Mouse (Mus musculus) midbrain, embryonic 15.5 days (tissue): ENCODE data around the gene Scnn1b. TPM values are rescaled to one million over a fixed set of nuclear protein-coding genes. Genes with fewer than 3 reads are reported as not detected.

ENCODE experiments used
- ATAC-seq: fragments of 200-750 bp; cut with Nextera tagmentation; replicated peaks from 2 replicates; pipeline ENCODE4 v1.8.0; 2017; ENCODE audit warnings: moderate TSS enrichment
- H3K27ac ChIP-seq: fragments of 300-500 bp; sonication (generic); 2 replicates; pipeline ENCODE4 v1.5.1; 2015; ENCODE audit warnings: mild to moderate bottlenecking, inconsistent platforms
- H3K27me3 ChIP-seq: fragments of 300-500 bp; sonication (generic); replicated peaks from 2 replicates; pipeline ENCODE4 v1.6.1; 2015; ENCODE audit warnings: inconsistent platforms
- H3K36me3 ChIP-seq: fragments of 300-500 bp; sonication (generic); replicated peaks from 2 replicates; pipeline ENCODE4 v1.6.1; 2015; ENCODE audit warnings: inconsistent platforms
- H3K4me1 ChIP-seq: fragments of 300-500 bp; sonication (generic); 2 replicates; pipeline ENCODE4 v1.6.1; 2015; ENCODE audit warnings: inconsistent platforms
- H3K4me2 ChIP-seq: fragments of 300-500 bp; sonication (generic); 2 replicates; pipeline ENCODE4 v1.6.1; 2015; ENCODE audit warnings: inconsistent platforms, mild to moderate bottlenecking, moderate library complexity
- H3K4me3 ChIP-seq: fragments of 300-500 bp; sonication (generic); 2 replicates; pipeline ENCODE4 v1.5.1; 2015; ENCODE audit warnings: mild to moderate bottlenecking, inconsistent platforms
- H3K9ac ChIP-seq: fragments of 300-500 bp; sonication (generic); 2 replicates; pipeline ENCODE4 v1.6.1; 2015; ENCODE audit warnings: mild to moderate bottlenecking, inconsistent platforms
- H3K9me3 ChIP-seq: fragments of 300-500 bp; sonication (generic); 2 replicates; pipeline ENCODE4 v1.6.1; 2016; ENCODE audit warnings: inconsistent platforms
- WGBS: fragments of 180-500 bp; shearing (Covaris S2); methylation state at CpG from one replicate; pipeline ENCODE4 v1.1.7; 2015; ENCODE audit warnings: mixed read lengths; 5-methylcytosine and 5-hydroxymethylcytosine counted together
- polyA plus RNA-seq: library from polyadenylated mRNA; unstranded; fragments of >200 nt; fragmentation: Nextera tagmentation; extraction: Ambion mirVana; gene quantifications from 2 replicates; pipeline ENCODE4 v1.2.1, GENCODE M21; 2015

Gene Scnn1b
- polyA plus RNA-seq, 1 experiment from 2014 or later: 0.13 TPM

- no peak overlapping the region for H3K4me3 ChIP-seq
- no peaks in the 10 kb centered on the region for H3K36me3 ChIP-seq
- H3K4me1 ChIP-seq: no peaks in the 10 kb centered on the region
- no peak overlapping the region for H3K4me2 ChIP-seq
- H3K9me3 ChIP-seq: no peaks in the 10 kb centered on the region
- no peaks in the 10 kb centered on the region for H3K27me3 ChIP-seq
- 69% methylated on average over 4 of the region's 4 CpGs for WGBS
- H3K9ac ChIP-seq: no peak overlapping the region
- ATAC-seq: no peak
- H3K27ac ChIP-seq: no peak overlapping the region
These were observed 82.7 kb downstream of the Scnn1b start for GRCm38 (mm10) chr7:121947513-121947912.

- H3K4me2 ChIP-seq: no peak overlapping the region
- no peaks in the 10 kb centered on the region for H3K9me3 ChIP-seq
- no peak overlapping the region for H3K9ac ChIP-seq
- H3K27me3 ChIP-seq: no peaks in the 10 kb centered on the region
- ATAC-seq: no peak
- H3K27ac ChIP-seq: no peak overlapping the region
- no peaks in the 10 kb centered on the region for H3K4me1 ChIP-seq
- 92% methylated on average over 11 of the region's 11 CpGs for WGBS
- H3K4me3 ChIP-seq: no peak overlapping the region
- no peaks in the 10 kb centered on the region; the same call in 1 of the 2 replicates for H3K36me3 ChIP-seq
These were observed 90.2 kb downstream of the Scnn1b start for GRCm38 (mm10) chr7:121954891-121955669.

DNA sequence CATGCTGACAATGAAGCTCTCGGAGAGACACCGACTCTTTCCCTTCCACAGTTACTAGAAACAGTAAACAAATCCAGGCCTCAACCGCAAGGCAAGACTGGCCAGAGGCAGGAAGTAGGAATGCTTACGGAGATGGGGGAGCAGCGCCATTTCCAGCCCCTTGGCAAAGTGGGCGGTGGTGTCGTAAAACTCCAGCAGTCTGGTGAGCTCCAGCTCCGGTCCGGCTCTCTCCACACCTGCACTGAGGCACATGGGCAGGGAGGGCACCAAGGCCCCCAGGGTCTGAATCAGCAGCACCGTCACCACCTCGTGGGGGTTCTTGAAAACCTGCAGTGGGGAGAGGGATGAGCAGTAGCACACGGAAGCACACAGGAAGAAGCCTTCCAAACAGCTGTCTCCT is 91.0 kb downstream of the Scnn1b start:
- WGBS: 88% methylated on average over 12 of the region's 12 CpGs
- Histone ChIP-seq H3K9me3 (no peaks in the 10 kb centered on the region), H3K4me2 (no peak overlapping the region), H3K27ac (no peak overlapping the region), H3K36me3 (no peaks in the 10 kb centered on the region; the same call in 1 of the 2 replicates), H3K27me3 (no peaks in the 10 kb centered on the region), H3K9ac (no peak overlapping the region), H3K4me1 (no peaks in the 10 kb centered on the region), H3K4me3 (no peak overlapping the region)
- ATAC-seq: no peak

DNA sequence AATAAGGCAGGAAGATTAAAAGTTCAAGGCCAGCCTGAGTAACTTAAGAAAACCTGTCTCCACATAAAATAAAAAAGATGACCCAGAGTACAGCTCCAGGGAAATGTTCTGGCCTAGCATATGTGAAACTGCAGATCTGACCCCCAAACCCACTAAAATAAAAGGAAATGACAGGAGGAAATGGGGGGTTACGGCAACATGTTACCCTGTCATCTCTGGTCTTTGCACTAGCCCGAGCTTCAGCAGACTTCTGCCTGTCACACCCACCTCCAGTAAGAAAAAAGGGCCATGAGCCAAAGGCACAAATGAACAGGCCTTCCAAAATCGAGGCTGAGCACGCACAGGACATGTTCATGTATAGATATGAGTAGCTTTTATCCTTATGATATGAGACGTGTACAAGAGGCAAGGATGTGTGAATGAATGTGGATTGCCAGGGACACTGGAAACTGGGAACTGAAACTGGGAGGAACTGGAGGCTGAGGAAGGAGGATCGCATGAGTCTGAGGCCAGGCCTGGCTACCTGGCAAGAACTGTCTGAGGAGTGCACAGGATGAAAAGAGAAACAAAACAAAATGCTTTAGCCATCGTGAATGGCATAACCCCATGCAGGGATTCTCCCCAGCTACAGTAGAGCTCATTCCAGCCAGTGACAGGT is 97.2 kb downstream of the Scnn1b start:
- 95% methylated on average over 7 of the region's 7 CpGs for WGBS
- Histone ChIP-seq H3K27me3 (no peaks in the 10 kb centered on the region), H3K27ac (no peak overlapping the region), H3K9ac (no peak overlapping the region), H3K36me3 (no peaks in the 10 kb centered on the region), H3K4me2 (no peak overlapping the region), H3K4me3 (no peak overlapping the region), H3K9me3 (no peaks in the 10 kb centered on the region), H3K4me1 (no peaks in the 10 kb centered on the region)
- no peak for ATAC-seq

- no peak overlapping the region for H3K4me3 ChIP-seq
- WGBS: 91% methylated on average over 3 of the region's 3 CpGs
- no peaks in the 10 kb centered on the region for H3K36me3 ChIP-seq
- H3K27ac ChIP-seq: no peak overlapping the region
- H3K9me3 ChIP-seq: no peaks in the 10 kb centered on the region
- no peak for ATAC-seq
- H3K9ac ChIP-seq: no peak overlapping the region
- no peak overlapping the region for H3K4me2 ChIP-seq
- no peaks in the 10 kb centered on the region for H3K4me1 ChIP-seq
- H3K27me3 ChIP-seq: no peaks in the 10 kb centered on the region
These were observed 97.7 kb downstream of the Scnn1b start for GRCm38 (mm10) chr7:121962571-121962959.

- no peaks in the 10 kb centered on the region for H3K9me3 ChIP-seq
- H3K4me1 ChIP-seq: no peaks in the 10 kb centered on the region
- no peak overlapping the region for H3K27ac ChIP-seq
- ATAC-seq: no peak
- no peaks in the 10 kb centered on the region for H3K27me3 ChIP-seq
- H3K4me2 ChIP-seq: no peak overlapping the region
- WGBS: 68% methylated on average over 6 of the region's 6 CpGs
- H3K9ac ChIP-seq: no peak overlapping the region
- H3K36me3 ChIP-seq: peaks cover 2% of the 10 kb centered on the region; the same call in 1 of the 2 replicates
- no peak overlapping the region for H3K4me3 ChIP-seq
These were observed 99.1 kb downstream of the Scnn1b start for GRCm38 (mm10) chr7:121963883-121964398.

- no peak for ATAC-seq
- Histone ChIP-seq H3K36me3 (peaks cover 3% of the 10 kb centered on the region; the same call in 1 of the 2 replicates), H3K9me3 (no peaks in the 10 kb centered on the region), H3K27me3 (no peaks in the 10 kb centered on the region), H3K9ac (no peak overlapping the region), H3K4me1 (no peaks in the 10 kb centered on the region), H3K4me2 (no peak overlapping the region), H3K27ac (no peak overlapping the region), H3K4me3 (no peak overlapping the region)
- WGBS: 92% methylated on average over 7 of the region's 7 CpGs
These were observed 101.3 kb downstream of the Scnn1b start for GRCm38 (mm10) chr7:121966169-121966568.

Other genes with a start within 250 kb of the Scnn1b start
- gene Usp31, start 157.8 kb upstream of the Scnn1b start, polyA plus RNA-seq: 3.1 and 3.5 TPM in 2 replicates
- gene Scnn1g, start 130.6 kb upstream of the Scnn1b start, polyA plus RNA-seq: not detected in 2 replicates
- gene Cog7, start 116.7 kb downstream of the Scnn1b start, polyA plus RNA-seq: 27.1 and 27.5 TPM in 2 replicates
- gene Gga2, start 156.2 kb downstream of the Scnn1b start, polyA plus RNA-seq: 59.0 and 63.7 TPM in 2 replicates
- gene Ubfd1, start 202.1 kb downstream of the Scnn1b start, polyA plus RNA-seq: 81.4 and 85.3 TPM in 2 replicates
- gene Ears2, start 202.2 kb downstream of the Scnn1b start, polyA plus RNA-seq: 9.2 and 10.7 TPM in 2 replicates
- gene Ndufab1, start 236.8 kb downstream of the Scnn1b start, polyA plus RNA-seq: 588 and 603 TPM in 2 replicates